7 mouse cellular contexts compared by ENCODE assay signal in genomic region chr7:38061060-38061970, GRCm38 (mm10). TPM values are rescaled to one million over a fixed set of nuclear protein-coding genes. Genes with fewer than 3 reads are reported as not detected.
DNase-seq lines count a peak whose midpoint lies in the region; ATAC-seq and TF ChIP-seq lines count a peak whose summit lies in the region.

No protein-coding gene starts in this region.

- intact Hi-C loops in heart, adult 2 months (cut with DNase I): loop anchor here (1.0 to 2.0 kb wide), 3 partner anchors 13 to 80 kb away; no protein-coding TSS in a partner anchor

- no peaks in the 10 kb centered on the region for H3K36me3 ChIP-seq in embryonic facial prominence, embryonic 13.5 days
- no peaks in the 10 kb centered on the region for H3K36me3 ChIP-seq in heart, adult 2 months (ENCODE audit: control insufficient read depth, insufficient read depth, low read length)
- no peaks in the 10 kb centered on the region for H3K36me3 ChIP-seq in kidney, adult 2 months (ENCODE audit: control insufficient read depth, insufficient read depth, low read length)
- H3K36me3 ChIP-seq in limb, embryonic 12.5 days: no peaks in the 10 kb centered on the region
- no peaks in the 10 kb centered on the region for H3K36me3 ChIP-seq in midbrain, embryonic 15.5 days (replicated peaks)

- peak; percentile 78 to 80 for DNase-seq in adrenal gland, postnatal 4 days (ENCODE audit: low spot score in 2 of 2)
- DNase-seq in heart, adult 2 months: peak; percentile 88 to 91
- DNase-seq in kidney, adult 2 months: peak; percentile 85
- peak; percentile 73 to 87 for DNase-seq in spleen, adult 18-20 months

- peak overlapping the region; percentile 48; the same call in 1 of the 2 replicates for H3K27ac ChIP-seq in embryonic facial prominence, embryonic 13.5 days
- H3K27ac ChIP-seq in heart, adult 2 months: peak overlapping the region; percentile 53
- H3K27ac ChIP-seq in kidney, adult 2 months (ENCODE audit: insufficient read depth, low read depth, low read length): no peak overlapping the region
- H3K27ac ChIP-seq in limb, embryonic 12.5 days: 0 out of 2 replicates have a peak overlapping the region, but pooled peaks have one; percentile 19
- peak overlapping the region; percentile 64 for H3K27ac ChIP-seq in midbrain, embryonic 15.5 days

- H3K79me2 ChIP-seq in heart, adult 2 months (replicated peaks; ENCODE audit: control insufficient read depth, insufficient read depth, low read length): no peaks in the 10 kb centered on the region

- under 1% methylated on average over 57 of the region's 57 CpGs for WGBS in embryonic facial prominence, embryonic 13.5 days
- WGBS in heart, adult 2 months: 4% methylated on average over 57 of the region's 57 CpGs
- 3% methylated on average over 56 of the region's 57 CpGs for WGBS in kidney, adult 2 months
- WGBS in limb, embryonic 12.5 days: under 1% methylated on average over 57 of the region's 57 CpGs
- WGBS in midbrain, embryonic 15.5 days: 1% methylated on average over 57 of the region's 57 CpGs

- peaks cover 6% of the 10 kb centered on the region; the same call in 1 of the 2 replicates for H3K4me1 ChIP-seq in embryonic facial prominence, embryonic 13.5 days
- H3K4me1 ChIP-seq in heart, adult 2 months (ENCODE audit: control insufficient read depth, insufficient read depth, low read length): peaks cover 3% of the 10 kb centered on the region; the same call in 1 of the 2 replicates
- no peaks in the 10 kb centered on the region for H3K4me1 ChIP-seq in kidney, adult 2 months (ENCODE audit: control insufficient read depth, insufficient read depth, low read length)
- H3K4me1 ChIP-seq in limb, embryonic 12.5 days (replicated peaks): peaks cover 5% of the 10 kb centered on the region; the same call in 1 of the 2 replicates
- H3K4me1 ChIP-seq in midbrain, embryonic 15.5 days: peaks cover 10% of the 10 kb centered on the region

- peak; percentile 85 for TF ChIP-seq EP300 in heart, adult 2 months (IDR thresholded peaks at IDR 0.05; ENCODE audit: insufficient read depth, low read depth, low read length)

- peak overlapping the region; percentile 53 for H3K4me3 ChIP-seq in embryonic facial prominence, embryonic 13.5 days
- peak overlapping the region; percentile 58 for H3K4me3 ChIP-seq in heart, adult 2 months
- H3K4me3 ChIP-seq in kidney, adult 2 months (ENCODE audit: insufficient read depth, low read depth, low read length): peak overlapping the region; percentile 57
- peak overlapping the region; percentile 58 for H3K4me3 ChIP-seq in limb, embryonic 12.5 days (replicated peaks)
- peak overlapping the region; percentile 65 for H3K4me3 ChIP-seq in midbrain, embryonic 15.5 days

- peak overlapping the region; percentile 71 for H3K4me2 ChIP-seq in embryonic facial prominence, embryonic 13.5 days
- H3K4me2 ChIP-seq in limb, embryonic 12.5 days: peak overlapping the region; percentile 75
- H3K4me2 ChIP-seq in midbrain, embryonic 15.5 days: peak overlapping the region; percentile 91

- H3K9me3 ChIP-seq in embryonic facial prominence, embryonic 13.5 days: no peaks in the 10 kb centered on the region
- H3K9me3 ChIP-seq in limb, embryonic 12.5 days: no peaks in the 10 kb centered on the region
- H3K9me3 ChIP-seq in midbrain, embryonic 15.5 days: no peaks in the 10 kb centered on the region

- peak overlapping the region; percentile 76 for H3K9ac ChIP-seq in embryonic facial prominence, embryonic 13.5 days
- H3K9ac ChIP-seq in heart, adult 2 months (ENCODE audit: low read depth, low read length): peak overlapping the region; percentile 66
- H3K9ac ChIP-seq in limb, embryonic 12.5 days (replicated peaks): peak overlapping the region; percentile 73
- peak overlapping the region; percentile 65 for H3K9ac ChIP-seq in midbrain, embryonic 15.5 days

- ATAC-seq in embryonic facial prominence, embryonic 13.5 days (ENCODE audit: insufficient number of reproducible peaks, insufficient read depth, low FRiP score, low TSS enrichment, low read depth): peak; percentile 92
- peak; percentile 76 for ATAC-seq in limb, embryonic 12.5 days (ENCODE audit: insufficient number of reproducible peaks, insufficient read depth, low FRiP score, low TSS enrichment, low read depth)
- ATAC-seq in midbrain, embryonic 15.5 days (replicated peaks): peak; percentile 92

- TF ChIP-seq CTCF in heart, adult 2 months (IDR thresholded peaks at IDR 0.05): peak; percentile 90
- TF ChIP-seq CTCF in kidney, adult 2 months (conservative IDR thresholded peaks at IDR 0.05; ENCODE audit: insufficient read depth, insufficient read length, low read depth, low read length): peak; percentile 90

- peaks cover 3% of the 10 kb centered on the region for H3K27me3 ChIP-seq in embryonic facial prominence, embryonic 13.5 days
- H3K27me3 ChIP-seq in heart, adult 2 months (ENCODE audit: control insufficient read depth, insufficient read depth, low read length): no peaks in the 10 kb centered on the region
- no peaks in the 10 kb centered on the region for H3K27me3 ChIP-seq in kidney, adult 2 months (replicated peaks; ENCODE audit: control insufficient read depth, insufficient read depth, low read length)
- peaks cover 8% of the 10 kb centered on the region; the same call in 1 of the 2 replicates for H3K27me3 ChIP-seq in limb, embryonic 12.5 days
- H3K27me3 ChIP-seq in midbrain, embryonic 15.5 days (replicated peaks): no peaks in the 10 kb centered on the region; the same call in 1 of the 2 replicates

- no peak for TF ChIP-seq POLR2A in heart, adult 2 months (IDR thresholded peaks at IDR 0.05; ENCODE audit: insufficient read depth, low read depth, low read length)
- no peak for TF ChIP-seq POLR2A in kidney, adult 2 months (IDR thresholded peaks at IDR 0.05; ENCODE audit: low read depth, low read length)

RNA-seq across cellular contexts. Expression of gene Uri1, which starts 38.0 kb away (rescaled TPM):
- 10 to 100 TPM; 63.4 to 75.1 TPM for total RNA-seq in adrenal gland, postnatal 4 days (2021)
- polyA plus RNA-seq in embryonic facial prominence, embryonic 13.5 days (2015; fragmentation: Nextera tagmentation; extraction: Ambion mirVana): 44.4 and 45.1 TPM in 2 replicates
- total RNA-seq in heart, adult 2 months (2021): 10 to 100 TPM; 15.1 to 19.9 TPM
- 5.8 and 13.2 TPM in 2 replicates for polyA plus RNA-seq in heart, adult 2 months (2012; rRNA removed)
- 6.1 and 7.1 TPM in 2 replicates for polyA plus RNA-seq in kidney, adult 2 months (2012; rRNA removed)
- polyA plus RNA-seq in limb, embryonic 12.5 days (2016; fragmentation: Nextera tagmentation; extraction: Ambion mirVana): 46.0 and 47.8 TPM in 2 replicates
- 34.3 and 35.1 TPM in 2 replicates for polyA plus RNA-seq in midbrain, embryonic 15.5 days (2015; fragmentation: Nextera tagmentation; extraction: Ambion mirVana)

RNA-seq across cellular contexts. Expression of gene Ccne1, which starts 46.0 kb away (rescaled TPM):
- 10 to 100 TPM; 16.3 to 17.5 TPM for total RNA-seq in adrenal gland, postnatal 4 days (2021)
- 55.2 and 61.4 TPM in 2 replicates for polyA plus RNA-seq in embryonic facial prominence, embryonic 13.5 days (2015; fragmentation: Nextera tagmentation; extraction: Ambion mirVana)
- 1 to 10 TPM in 1 of 2 experiments, under 1 TPM in 1; 0.91 to 1.3 TPM for total RNA-seq in heart, adult 2 months (2021)
- polyA plus RNA-seq in heart, adult 2 months (2012; rRNA removed): 0.90 and 1.3 TPM in 2 replicates
- polyA plus RNA-seq in kidney, adult 2 months (2012; rRNA removed): 0.41 and 0.95 TPM in 2 replicates
- polyA plus RNA-seq in limb, embryonic 12.5 days (2016; fragmentation: Nextera tagmentation; extraction: Ambion mirVana): 84.6 and 85.6 TPM in 2 replicates
- polyA plus RNA-seq in midbrain, embryonic 15.5 days (2015; fragmentation: Nextera tagmentation; extraction: Ambion mirVana): 11.6 and 13.2 TPM in 2 replicates
